Mouse (Mus musculus) adrenal gland (tissue): Measurements from ENCODE around the gene Trh.

Source experiments
- intact Hi-C: fragments of 180-260 bp; cut with DNase I; formaldehyde crosslinking; loops from one replicate; pipeline ENCODE4 v1.15.1; 2025
- long read RNA-seq, 2 experiments: library from polyadenylated mRNA; unstranded; transcript quantifications; one replicate each; pipeline ENCODE4 v2.0.0; 2020; ENCODE audit warnings: borderline replicate concordance in 1 of 2; ENCODE audit not compliant: insufficient replicate concordance in 1 of 2

The Trh gene
- long read RNA-seq, experiment 1, result 0 reads
- long read RNA-seq, experiment 2, result 0 reads

DNA sequence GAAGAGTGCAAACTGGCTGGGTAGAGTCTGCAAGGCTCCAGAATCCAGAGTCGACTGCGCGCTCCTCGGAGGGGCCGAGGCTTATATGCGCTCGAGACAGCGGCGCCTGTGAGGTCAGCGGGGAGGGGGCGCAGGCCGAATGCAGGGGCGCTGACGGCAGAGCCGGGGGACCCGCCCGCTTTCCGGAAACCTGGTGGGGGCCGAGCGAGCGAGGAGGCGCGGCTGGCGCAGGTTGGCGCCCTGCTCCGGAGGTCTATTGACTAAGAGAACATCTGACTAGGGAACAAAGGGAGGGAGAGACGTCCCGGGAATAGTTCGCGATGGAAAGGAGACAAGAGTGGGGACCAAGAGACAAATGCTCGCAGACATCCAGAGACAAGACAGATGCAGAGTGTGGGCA, at the start of gene Trh:
Gene Trh, minus strand, starts transcription at position 60 of the 400 bp plus-strand sequence.
- intact Hi-C loops, result no loop called here

DNA sequence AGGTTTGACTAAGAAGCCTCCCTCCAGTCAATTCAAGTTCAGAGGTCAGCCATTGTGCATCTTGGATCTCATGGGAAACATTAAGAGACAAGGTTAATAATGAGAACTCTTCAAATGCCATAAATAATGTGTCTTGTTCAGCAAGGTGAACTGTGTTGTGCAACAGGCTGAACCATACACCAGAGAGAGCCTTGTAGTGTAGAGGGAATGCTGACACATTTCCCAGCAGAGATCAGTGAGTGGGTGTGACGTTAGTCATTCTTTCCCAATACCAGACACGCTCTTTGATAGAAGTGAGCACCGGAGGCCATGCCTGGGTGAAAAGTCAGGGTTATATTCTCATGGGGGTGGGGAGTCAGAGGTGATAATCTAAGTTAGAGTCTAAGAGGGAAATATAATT, 46.4 kb upstream of the Trh start:
- intact Hi-C loops, result no loop called here

DNA sequence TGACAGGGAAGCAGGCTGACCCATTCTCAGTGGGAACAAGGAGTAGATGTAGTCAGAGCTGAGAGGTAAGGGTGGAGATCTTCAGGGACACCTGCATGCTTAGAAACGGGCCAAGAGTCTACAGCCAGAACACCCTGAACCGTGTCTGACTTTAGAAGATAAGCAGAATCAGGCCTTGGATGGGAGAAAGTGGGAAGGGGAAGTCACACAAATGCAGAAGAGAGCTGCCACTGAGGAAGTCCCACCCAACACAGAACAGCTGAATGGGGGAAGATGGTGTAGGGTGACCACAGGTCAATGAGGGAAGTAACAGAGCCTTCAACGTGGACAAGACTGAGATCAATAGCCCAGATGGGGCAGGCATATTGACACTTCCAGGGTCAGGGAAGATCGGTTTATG, 42.4 kb upstream of the Trh start:
- intact Hi-C loops, result loop anchor here (2.0 to 5.0 kb wide), 4 partner anchors 156 to 456 kb away; no protein-coding TSS in a partner anchor

DNA sequence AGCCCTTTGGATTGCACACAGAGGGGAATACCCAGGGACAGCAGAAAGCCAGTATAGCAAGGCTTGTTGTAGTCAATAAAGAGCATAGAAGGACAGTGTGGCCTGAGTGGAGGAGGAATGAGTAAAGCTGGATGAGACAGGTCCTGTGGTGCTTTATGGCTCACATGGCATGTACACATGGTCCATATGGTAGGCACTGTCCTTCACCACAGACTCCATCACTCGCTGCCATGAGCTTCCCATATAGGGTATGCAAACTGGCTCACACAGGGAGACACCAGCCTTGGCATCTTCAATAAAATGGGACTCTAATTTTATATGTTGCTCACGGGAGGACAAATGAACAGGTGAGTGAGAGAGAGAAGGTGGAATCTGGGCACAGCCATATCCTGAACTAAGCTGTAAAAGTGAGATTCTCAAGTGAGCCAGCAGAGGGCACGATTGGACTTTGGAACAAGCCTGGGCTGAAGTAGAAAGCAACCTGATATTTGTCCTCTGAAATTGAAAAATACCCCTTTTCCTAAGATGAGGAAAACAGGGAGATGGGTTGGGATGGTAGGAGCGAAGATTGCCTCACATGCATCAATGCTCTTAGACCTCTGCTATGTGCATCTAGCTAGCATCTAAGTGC, 41.9 kb upstream of the Trh start:
- intact Hi-C loops, result loop anchor here (2.0 to 5.0 kb wide), 4 partner anchors 156 to 456 kb away; no protein-coding TSS in a partner anchor

DNA sequence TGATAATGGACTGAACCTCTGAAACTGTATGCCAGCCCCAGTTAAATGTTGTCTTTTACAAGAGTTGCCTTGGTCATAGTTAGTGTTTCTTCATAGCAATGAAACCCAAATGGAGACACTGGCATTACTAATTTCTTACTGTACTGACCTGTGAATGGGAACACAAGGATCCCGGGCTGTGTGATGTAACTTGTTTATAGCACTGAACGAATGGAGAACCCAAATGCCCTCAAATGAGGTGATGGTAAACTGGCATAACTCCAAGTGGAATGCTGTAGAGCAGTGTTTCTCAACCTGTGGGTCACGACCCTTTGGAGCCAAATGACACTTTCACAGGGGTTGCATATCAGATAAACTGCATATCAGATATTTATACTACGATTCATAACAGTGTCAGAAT, 41.1 kb upstream of the Trh start:
- intact Hi-C loops, result loop anchor here (5.0 kb wide), 2 partner anchors 382 to 442 kb away; no protein-coding TSS in a partner anchor

DNA sequence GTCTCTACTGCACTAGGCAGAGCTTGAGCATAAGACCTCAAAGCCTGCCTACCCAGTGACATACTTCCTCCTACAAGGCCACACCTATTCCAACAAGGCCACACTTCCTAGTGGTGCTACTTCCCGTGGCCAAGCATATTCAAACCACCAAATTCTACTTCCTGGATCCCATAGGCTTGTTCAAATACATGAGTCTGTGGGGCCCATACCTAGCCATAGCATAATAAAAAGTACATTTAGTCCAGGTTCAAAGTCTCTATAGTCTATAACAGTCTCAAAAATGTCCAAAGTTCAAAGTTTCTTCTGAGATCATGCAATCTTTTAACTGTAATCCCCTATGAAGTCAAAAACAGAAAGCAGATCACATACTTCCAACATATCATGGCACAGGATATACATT, 32.7 kb upstream of the Trh start:
- intact Hi-C loops, result no loop called here

DNA sequence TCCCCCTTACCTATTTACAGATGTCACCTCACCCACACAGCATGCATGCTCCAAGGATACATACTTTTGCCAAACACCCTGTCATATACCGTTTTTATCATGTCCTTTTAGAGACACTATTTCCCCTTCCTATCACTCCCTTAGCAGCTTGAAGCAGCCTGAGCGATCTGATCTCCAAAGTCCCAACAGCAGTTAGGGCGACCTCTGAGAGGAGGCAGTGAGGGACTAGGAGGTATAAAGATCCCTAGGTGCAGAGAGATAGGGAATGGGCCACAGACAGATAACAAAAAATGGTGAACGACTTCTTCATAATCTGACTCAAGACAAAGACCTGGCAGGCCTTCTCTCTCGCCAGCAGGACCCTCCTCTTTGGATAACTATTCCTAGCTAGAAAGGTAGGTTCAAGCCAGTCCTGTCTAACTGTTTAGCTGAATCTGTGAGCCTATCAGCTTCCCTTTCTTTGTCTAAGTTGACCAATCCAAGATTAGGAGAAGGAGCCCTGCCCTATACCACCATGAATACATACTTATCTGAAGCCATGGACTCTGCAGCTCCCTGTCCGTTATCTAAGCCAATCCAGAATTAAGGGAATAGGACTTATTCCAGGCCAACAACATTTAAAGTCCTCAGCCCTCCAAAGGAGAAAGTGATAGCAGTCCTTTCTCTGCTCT, 29.3 kb upstream of the Trh start:
- intact Hi-C loops, result no loop called here

DNA sequence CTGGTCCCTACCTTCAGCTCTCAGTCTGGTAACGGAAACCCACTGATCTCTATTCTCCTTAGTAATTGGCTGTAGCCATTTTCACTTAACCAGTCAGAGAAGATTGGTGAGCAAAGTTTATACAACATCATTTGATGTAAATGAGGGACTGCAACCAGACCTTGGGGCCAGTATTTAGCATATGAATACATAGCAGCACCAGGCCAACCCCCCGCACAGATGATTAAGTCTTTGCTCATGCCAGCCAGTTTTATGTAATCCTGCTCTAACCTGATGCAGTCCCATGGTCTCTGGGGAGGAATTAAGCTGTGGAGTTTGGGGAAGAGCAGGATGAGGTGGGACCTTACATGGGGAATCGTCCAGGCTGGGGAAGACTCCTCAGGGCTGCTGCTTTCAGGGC, 28.2 kb upstream of the Trh start:
- intact Hi-C loops, result no loop called here

DNA sequence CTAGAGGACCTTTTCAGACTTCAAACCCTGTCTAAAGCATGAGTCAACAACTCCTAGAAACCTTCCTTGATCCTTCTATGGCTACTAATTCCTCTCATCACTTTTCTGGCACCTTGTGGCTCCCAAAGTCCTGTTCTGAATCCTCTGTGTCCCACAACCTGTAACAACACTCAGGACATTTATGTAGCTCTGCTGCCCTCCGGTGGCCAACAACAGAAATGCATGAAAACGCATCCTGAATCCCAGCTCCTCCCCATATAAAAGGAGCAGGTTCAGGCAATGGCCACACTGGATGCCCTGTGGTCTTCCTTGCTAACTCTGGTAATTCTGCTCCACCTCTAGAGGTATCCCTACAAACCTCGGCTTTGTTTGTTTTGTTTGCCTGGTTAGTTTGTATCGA, 24.6 kb upstream of the Trh start:
- intact Hi-C loops, result loop anchor here (1.0 kb wide), 1 partner anchor 50 kb away; no protein-coding TSS in a partner anchor

DNA sequence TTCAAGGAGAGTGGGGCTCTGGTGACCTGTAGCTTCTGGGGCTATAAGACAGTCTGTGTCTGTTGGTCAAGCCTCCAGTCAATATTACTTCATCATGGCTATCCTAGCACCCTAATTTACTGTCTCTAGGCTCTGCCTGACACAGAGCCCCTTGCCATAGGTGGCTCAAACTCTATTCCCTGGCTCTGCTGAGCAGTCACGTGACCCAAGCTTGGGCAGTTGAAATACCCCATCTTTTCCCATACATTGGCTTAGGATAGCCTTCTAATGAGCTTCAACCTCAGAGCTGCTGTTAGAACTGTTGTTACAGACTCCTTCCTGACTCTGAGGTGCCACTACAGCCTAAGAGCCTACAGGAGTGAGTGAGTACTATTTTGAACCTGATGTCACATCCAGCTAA, 23.6 kb upstream of the Trh start:
- intact Hi-C loops, result no loop called here

DNA sequence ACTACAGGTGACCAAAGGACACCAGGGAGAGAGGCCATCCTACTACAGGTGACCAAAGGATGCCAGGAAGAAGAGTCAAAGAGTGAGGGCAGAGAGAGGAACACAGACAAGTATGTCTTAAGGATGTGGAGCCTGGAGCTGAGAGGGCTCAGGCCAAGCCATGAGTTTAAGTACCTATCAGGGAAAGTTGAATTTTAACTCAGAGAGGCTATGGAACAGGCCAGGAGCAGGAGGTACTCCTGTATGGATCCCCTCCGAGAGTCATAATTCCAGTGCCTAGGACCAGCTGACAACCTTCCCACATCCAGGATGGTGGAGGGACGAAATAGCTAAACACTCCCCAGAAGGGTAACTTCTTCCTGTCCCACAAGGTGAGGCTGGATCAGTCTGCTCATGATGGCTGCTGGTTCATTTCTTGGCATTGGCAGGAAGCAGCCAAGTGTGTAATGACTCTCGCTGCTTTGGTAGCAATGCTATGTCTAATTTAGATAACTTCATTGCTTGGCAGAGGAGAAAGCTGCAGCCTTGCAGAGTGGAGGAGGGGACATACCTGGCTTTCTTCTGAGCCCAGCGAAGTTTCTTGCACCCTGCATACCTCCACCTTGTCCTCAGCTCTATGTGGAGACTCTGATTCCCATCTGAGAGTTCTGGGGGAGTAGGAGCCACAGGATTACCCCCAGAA, 16.9 kb upstream of the Trh start:
- intact Hi-C loops, result no loop called here

DNA sequence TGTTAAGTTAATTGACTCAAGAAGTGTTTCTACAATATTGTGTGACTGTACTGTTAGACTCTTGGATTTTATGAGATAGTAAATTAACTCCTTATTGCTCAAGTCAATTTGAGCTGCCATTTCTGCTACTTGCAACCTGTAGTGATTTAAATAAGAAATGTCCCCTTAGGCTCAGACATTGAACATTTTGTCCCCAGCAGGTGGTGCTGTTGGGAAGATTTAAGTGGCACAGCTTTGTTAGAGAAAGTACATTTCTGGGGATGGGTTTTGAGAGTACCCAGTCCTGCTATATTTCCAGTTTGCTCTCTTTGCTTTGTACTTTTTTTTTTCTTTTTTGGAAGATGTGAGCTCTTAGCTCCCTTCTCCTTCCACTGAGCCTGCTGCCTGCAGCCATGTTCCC, 10.9 kb upstream of the Trh start:
- intact Hi-C loops, result no loop called here

DNA sequence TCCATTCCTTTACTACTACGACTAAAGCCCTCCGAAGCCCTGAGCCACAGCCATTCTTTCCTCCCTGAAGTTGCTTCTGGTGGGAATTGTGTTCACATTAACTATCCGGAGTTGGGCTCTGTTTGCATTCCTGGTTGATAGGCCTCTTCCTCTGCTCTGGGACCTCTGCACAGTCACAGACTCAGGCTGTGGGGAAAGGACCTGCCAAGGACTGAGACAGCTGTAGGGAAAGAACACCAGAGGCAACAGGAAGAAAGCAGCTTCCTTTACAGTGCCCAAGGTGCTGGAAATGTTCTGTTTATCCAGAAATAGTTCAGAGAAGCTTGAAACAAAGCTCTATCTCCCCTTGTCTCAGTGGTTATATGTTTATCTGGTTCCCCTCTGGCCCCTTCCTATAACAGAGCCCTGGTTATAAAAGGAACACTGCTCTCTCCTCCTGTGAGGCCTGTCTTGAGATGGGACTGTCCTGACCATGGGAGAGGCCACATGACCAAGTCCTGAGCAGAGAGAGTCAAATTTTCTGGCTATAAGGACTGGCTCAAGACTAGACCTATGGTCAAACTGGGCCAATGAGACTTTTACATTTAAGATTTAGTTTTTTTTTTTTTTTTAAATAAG, 8.9 kb upstream of the Trh start:
- intact Hi-C loops, result no loop called here

DNA sequence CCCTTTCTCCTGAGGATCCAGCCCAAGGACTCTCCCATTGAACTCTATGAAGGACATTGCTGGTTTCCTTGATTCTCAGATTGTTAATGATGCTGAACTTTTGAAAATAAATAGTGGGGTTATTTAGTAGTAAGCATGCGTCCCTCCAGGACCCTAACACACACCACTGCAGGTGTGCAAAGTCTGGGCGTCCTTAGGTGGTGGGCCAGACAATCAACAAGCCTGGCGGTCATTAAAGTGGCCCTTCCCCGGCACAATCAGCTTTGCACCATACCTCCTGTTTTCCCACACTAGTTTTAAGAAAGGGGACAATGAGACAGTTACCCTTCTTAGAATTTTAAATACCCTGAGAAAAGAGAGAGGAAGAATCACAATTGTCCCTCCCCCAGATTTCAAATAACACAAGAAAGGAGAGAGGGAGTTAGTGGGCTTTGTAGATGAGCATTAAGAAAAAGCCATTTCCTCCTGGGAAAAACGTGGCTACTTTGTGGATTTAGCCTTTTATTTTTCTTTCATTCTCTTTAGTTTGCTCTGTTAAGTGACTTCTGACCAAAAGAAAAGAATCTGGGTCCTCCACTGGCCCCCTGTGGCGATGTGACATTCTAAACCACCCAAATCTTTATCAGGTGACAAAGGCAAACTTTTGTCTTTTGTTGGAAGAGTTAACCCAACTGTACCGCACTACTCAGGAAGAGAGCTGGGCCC, 2.9 kb upstream of the Trh start:
- intact Hi-C loops, result no loop called here

DNA sequence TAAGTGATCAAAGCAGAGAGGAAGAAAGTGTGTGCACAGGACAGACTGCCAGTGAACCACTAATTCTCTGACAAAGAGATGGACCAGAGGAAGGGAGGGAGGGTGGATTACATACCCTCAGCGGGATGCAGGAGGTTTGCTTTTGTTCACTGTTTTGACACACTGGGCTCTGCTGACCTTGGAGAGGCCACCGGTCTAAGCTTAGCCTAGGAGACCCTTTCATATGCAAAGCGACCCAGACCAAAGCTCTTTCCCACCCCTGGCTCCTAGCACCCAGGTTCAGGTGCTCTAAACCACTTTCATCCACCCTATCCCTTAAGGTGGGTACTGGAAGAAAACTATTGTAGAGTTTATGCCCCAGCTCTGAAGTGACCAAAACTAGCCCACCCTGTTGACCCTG, 1.9 kb upstream of the Trh start:
- intact Hi-C loops, result no loop called here

DNA sequence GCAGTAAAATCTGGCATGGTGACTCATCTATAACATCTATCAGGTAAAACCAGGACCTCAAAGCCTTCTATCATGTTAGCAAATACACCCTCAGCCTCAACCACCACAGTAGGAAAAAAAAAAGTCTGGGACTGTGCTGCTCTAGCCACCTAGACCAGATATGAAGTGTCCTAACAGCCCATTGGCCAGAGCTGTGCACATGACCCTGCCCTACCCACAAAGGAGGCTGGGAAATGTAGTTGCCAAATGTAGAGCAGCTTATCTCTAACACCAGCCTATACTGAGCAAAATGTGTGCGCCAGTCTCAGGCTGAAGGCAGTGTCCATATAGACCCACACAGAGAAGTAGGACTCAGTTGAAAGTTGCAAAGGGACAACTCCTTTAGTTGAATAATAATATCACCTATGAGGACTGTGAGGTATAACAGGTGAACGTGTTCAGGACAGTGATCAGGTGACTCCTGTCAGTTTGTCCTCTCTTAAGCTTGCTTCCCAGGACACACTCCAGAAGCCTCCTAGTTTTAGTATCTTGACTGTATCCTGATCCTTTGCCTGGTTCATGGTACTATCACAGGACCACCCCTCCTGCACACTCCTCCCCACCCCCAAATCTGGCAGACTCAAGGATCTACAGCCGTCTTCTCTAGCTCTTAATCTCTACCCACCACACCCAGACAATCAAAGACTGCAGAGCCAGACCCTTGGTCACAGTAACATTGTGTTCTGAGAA, 3.1 kb downstream of the Trh start:
- intact Hi-C loops, result no loop called here

DNA sequence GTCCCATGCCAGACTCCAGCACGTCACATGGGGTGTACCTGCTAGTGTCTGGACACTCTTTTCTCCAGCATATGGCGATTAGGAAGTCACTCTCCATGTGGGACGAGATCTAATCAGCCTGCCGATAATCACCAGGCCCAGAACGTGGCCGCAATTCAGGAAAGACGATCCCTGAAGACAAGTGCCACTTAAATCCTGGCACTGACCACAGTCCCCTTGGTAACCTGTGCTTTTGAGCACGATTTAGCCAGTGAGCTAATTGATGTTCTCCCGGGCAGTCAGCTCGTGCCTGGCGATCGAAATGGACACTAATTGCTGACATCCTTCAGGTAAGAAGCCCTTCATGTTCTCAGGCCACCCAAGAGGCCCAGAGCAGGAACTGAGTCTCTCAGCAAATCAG, 9.4 kb downstream of the Trh start:
- intact Hi-C loops, result no loop called here

DNA sequence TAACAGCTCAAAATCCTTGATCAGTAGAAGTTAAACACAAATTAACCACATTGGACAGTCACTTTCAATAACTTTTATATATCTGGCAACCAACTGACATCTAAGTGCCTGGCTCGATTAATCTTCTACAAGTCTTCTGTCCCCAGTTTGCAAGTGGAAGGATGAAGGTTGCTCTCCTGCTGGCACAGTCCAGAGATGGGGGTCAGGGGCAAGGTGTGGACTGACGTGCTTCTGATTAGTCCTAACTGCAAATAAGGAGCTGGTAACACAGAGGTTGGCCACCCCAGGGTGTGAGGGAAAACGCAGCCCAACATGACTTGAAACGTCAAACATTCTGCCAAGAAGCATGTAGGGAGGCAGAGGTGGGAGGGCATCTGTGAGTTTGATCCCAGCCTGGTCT, 12.7 kb downstream of the Trh start:
- intact Hi-C loops, result no loop called here

DNA sequence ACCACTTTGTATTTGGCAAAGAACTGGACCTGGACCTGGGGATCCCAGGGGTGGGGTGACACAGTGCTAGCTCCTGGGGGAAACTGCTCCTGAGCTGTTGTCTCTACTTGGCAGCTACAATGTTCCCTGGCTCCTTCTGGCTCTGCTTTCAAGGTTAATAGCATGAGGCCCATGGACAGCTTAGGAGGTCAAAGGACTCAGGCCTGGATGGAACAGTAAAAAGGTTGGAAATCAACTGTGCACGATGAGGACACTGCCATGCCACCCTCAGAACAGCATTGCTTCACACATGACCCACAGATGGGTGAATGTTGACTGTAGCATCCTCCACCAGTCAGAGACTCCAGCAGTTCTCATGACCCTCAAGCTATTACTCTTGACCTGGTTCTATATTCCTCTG, 13.1 kb downstream of the Trh start:
- intact Hi-C loops, result no loop called here

DNA sequence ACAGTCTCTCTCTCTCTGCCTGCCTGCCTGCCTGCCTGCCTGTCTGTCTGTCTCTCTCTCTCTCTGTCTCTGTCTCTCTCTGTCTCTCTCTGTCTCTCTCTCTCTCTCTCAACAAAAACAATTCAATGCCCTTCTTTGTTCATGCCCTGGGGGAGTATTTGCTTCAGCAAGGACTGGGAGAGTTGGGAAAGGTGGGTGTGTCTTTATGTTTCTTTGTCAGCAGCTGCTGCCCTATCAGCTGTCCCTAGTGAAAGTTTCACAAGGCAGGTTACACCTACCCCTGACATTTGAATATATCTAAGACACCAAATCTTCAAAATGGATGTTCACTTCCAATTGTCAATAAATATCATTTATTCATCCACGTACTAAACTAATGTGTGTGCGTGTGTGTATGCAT, 14.9 kb downstream of the Trh start:
- intact Hi-C loops, result no loop called here

DNA sequence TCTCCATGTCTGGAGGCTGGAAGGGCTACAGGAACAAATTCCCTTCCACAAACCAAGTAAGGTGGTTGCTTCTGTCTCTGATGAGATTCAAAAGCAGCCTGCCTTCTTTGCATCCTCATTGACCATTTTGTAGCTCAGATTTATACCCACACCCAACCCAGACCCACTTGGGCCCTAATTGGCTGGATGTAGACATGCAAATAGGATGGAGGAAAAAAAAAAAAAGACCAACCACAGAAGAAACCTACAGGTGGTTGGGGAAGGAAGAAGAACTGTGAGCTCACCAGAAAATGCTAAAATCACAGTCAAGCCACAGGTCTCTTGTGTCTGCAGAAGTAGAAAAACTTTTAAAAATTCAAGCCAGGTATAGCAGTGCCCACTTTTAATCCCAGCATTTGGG, 15.3 kb downstream of the Trh start:
- intact Hi-C loops, result no loop called here
